Mouse (Mus musculus): ENCODE measurements around the gene Ghrl. TPM values are rescaled to one million over a fixed set of nuclear protein-coding genes. Genes with fewer than 3 reads are reported as not detected.
"Not testable (repeated sequence)": the region's sequence is repeated elsewhere in the genome, so short reads cannot be mapped to it uniquely, and the experiment has no call there.

Ghrl gene
- total RNA-seq, 4 experiments from 2014 or later, result not detected

DNA sequence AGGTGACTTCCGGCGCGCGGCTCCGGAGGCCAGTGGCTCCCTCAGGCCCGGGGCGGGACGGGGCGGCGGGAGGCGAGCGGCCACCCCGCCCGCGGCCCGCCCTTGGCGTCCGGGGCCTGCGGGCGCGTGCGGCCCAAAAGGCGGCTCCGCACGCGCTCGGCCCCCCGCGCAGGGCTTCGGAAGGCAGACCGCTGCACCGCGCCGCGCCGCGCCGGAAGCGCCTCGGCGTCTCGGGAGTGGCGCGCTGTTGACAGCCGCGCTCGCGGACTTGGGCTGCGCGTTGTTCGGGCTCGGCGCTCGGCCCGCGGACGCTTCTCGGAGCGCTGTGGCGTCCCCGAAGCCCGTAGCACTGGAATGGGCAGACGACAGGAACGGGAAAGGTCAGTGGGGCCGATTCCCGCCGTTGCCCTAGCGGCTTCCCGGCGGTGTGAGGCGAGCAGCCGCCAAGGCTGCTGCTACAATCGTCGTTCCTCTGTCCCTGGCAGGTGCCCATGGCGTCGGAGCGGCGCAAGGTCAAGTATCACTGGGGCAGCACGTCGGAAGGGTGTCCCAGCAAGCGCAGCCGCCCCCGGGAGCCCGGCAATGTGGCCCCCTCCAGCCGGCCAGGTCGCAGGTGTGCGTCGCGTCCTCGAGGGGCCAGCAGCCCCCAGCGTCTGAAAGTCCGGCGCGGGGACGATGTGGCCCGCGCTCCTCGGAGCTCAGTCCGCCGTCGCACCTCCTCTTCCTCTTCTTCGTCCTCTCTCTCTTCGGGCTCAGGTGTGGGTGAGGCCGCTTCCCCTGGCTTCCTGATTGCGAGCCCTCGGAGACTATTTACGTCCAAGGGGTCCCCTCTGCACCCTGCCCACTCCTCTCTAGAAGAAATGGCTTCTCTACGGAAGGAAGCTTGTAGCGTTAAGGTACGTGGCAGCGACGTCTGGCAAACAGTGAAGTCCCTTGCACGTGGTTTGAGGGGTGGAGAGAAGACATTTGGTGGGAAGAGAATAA, 22.2 kb downstream of the Ghrl start:
- DNase-seq (ENCODE audit: low spot score in 2 of 2), result no peak

GRCm38 (mm10) chr6:113696582-113697221, 23.0 kb downstream of the Ghrl start, which contains the start of gene Tatdn2:
Gene Tatdn2, plus strand, starts transcription at chr6:113697050.
- DNase-seq (ENCODE audit: low spot score in 2 of 2), result peak; percentile 86 to 97

DNA sequence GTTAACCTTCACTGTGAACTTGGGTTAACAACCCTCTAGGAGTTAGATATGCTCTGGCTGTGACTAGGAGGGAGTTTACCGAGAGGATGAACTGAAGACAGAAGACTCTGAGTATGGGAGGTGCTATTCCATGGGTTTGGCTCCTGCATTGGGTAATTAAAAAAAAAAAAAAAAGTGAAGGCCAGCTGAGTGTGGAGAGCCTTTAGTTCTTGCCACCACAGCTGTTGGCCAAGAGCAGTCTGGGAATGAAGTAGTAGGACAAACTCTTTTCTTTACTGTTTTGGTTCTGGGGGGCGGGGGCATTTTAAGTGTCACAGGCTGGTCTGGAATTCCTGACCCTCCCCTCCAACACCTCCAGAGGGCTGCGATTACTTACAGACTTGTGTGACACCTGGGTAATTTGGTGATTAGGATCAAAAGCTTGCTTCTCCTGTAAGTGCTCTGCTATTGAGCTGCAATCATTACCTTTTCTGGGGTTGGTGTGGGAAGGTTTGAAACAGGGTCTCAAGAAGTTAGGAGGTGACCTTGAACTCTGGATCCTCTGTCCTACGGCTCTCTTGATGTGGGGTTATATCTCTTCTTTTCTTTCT, 23.8 kb downstream of the Ghrl start:
- no peak for DNase-seq (ENCODE audit: low spot score in 2 of 2)

GRCm38 (mm10) chr6:113695203-113695602, 24.5 kb downstream of the Ghrl start:
- DNase-seq (ENCODE audit: low spot score in 2 of 2), result no peak

GRCm38 (mm10) chr6:113693377-113693776, 26.3 kb downstream of the Ghrl start:
- no peak for DNase-seq (ENCODE audit: low spot score in 2 of 2)

GRCm38 (mm10) chr6:113692661-113693133, 27.0 kb downstream of the Ghrl start:
- no peak for DNase-seq (ENCODE audit: low spot score in 2 of 2)

- no peak for DNase-seq (ENCODE audit: low spot score in 2 of 2)
Observed at GRCm38 (mm10) chr6:113691084-113691462, 28.6 kb downstream of the Ghrl start.

GRCm38 (mm10) chr6:113690400-113691083, 29.1 kb downstream of the Ghrl start:
- no peak for DNase-seq (ENCODE audit: low spot score in 2 of 2)

DNA sequence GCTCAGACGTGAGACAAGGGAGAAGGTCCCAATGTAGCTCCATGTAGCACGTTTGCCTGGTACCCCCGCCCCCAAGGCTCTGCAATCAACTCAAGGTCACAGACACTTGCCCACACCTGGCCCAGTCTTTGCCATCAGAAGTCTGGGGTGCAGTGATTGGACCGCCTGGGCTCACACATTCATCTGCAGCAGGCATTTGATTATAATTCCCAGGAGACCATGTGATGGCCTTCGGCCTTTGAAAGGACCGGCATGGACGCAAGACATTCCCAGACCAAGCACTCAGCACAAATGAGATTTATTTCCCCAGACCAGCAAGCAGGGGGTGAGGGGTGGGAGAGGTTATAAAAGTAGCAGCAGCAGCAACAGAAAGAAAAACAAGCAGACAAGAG, 29.7 kb downstream of the Ghrl start:
- no peak for DNase-seq (ENCODE audit: low spot score in 2 of 2)

DNA sequence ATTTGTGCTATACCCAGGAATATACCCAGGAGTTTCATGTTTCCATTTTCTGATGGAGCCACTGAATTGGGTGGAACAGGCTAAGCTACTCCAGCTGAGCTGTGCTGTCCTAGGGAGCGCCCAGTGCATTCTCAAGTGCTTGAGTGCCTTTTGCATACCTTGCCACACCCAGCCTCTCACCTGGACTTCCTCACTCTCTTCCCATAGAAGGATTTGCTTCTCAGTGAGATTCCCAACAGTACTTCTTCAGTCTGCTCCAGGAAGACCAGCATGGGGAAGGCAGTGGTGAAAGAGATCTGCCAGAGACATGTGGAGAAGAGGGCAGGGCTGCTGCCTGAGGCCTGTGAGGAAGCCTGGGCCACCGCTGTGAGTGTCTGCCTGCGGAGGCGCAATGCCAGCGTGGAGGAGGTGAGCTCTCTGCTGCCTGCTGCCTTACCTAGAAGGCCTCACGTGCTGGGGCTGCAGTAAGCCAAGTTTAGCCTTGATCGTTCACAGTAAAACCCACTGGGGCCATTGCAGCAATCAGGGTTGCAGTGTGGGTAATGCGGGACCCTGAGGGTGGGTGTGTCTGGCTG, 33.0 kb downstream of the Ghrl start:
- no peak for DNase-seq (ENCODE audit: low spot score in 2 of 2)

DNA sequence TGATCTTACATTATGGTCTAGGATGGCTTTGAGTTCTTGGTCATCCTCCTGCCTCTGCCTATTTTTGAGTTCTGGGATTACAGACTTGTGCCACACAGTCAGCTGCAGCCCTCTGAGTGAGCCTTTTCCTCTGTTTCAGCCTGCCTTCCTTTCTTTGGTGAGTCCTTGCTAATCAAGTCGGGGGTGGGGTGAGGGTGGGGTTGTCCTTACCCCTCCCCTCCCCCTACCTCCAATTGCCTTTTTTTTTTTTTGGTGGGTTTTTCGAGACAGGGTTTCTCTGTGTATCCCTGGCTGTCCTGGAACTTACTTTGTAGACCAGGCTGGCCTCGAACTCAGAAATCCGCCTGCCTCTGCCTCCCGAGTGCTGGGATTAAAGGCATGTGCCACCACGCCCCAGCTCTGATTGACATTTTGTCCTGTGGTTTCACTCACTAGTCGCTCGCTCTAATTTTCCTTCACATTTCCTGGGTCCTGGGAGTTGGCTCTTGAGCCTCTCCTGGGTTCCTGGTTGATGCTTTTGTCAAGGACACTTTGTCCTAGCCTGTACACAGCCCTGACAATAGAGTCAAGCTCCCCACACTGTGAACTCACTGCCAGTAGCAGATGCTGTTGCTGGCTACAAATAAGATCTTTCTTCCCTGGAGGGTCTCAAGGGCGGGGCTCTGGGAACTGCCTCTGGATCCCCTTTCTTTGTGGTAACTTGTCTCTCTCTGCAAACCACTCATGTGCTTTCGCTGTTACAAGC, 36.4 kb downstream of the Ghrl start:
- no peak for DNase-seq (ENCODE audit: low spot score in 2 of 2)

DNA sequence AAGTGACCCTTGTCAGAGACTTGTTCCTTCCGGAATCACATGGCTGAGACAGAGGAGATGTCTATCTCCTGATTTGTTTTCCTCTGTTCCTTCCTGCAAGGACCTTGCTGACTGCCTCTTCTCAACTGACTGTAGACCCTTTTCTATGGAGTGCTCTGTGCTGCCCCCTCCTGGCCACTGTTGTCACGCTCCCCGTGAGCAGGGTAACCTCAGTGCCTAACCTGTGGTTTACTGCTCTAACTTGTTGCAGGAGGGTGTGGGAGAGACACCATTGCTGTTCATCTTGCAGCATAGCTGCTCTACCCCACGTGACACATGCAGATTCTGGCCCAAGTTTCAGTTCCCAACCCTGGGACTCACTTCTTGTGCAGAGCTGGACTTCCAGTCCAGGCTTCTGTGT, 38.4 kb downstream of the Ghrl start:
- peak; percentile 47 to 72 for DNase-seq (ENCODE audit: low spot score in 2 of 2)

- DNase-seq (ENCODE audit: low spot score in 2 of 2), result no peak
Observed at GRCm38 (mm10) chr6:113679993-113680566, 39.6 kb downstream of the Ghrl start.

GRCm38 (mm10) chr6:113678246-113679012, 41.3 kb downstream of the Ghrl start:
- DNase-seq (ENCODE audit: low spot score in 2 of 2), result no peak

DNA sequence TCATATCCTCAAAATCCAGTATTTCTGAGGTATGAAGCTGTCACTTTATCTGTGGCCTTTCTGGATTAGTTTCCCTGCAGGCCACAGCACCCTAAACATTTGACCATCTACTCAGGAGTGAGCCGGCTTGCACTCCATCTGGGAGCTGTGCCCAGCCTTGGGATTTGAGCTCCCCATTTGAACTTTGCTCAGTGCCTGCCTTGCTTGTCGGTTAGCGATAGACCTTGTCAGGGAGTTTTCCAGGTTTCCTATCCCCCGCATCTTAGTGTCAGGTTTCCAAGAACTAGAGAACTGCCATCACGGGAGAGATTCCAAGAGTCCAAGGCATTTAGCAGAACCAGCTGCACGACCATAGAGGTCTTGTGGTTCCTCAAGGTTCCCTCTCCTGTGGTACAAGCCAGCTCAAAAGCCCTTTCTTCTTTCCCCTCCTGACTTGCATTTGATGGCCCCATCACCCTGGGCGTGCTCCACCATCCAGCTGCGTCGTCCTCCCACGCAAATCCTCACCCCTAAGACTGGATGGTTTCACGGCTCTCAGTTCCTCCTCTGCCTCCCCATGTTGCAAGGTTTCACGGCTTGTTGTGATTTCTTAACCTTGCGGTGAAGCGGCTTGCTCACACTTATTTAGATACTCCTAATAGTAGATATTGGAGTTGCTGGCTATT, 42.5 kb downstream of the Ghrl start:
- no peak for DNase-seq (ENCODE audit: low spot score in 2 of 2)

DNA sequence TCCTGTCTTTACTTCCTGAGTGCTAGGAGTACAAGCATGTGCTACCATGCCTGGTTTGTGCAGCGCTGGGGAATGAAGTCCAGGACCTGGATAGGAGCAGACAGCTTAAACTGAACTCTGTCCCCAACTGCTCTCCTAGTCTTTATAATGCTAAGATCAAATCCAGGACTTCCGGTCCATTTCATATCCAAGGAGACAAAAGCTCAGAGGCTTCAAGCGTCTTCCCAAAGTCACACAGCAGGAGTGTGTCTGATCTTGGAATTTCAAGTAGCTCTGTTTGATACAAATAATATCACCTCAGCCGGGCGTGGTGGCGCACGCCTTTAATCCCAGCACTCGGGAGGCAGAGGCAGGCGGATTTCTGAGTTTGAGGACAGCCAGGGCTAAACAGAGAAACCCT, 43.7 kb downstream of the Ghrl start:
- DNase-seq (ENCODE audit: low spot score in 2 of 2), result no peak

DNA sequence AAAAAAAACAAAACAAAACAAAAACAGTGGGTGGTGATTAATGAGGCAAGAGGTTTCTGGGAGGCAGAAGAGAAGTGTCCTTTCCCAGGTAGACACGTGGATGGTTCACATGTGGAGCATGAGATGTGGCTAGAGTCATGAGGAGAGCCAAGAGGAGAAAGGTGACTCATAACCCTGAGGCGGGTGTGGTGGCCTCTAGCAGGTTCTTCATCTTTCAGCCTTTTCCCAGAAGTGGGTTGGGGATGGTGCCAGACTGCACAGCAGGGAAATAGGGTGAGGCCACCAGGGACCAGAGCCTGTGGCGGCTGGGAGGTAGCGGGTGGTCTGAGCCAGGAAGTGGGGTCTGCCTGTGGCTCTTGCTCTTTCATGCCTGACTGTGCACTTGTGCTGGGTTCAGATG, 44.4 kb downstream of the Ghrl start:
- DNase-seq (ENCODE audit: low spot score in 2 of 2), result no peak

- no peak for DNase-seq (ENCODE audit: low spot score in 2 of 2)
Observed at GRCm38 (mm10) chr6:113672989-113673388, 46.7 kb downstream of the Ghrl start.

DNA sequence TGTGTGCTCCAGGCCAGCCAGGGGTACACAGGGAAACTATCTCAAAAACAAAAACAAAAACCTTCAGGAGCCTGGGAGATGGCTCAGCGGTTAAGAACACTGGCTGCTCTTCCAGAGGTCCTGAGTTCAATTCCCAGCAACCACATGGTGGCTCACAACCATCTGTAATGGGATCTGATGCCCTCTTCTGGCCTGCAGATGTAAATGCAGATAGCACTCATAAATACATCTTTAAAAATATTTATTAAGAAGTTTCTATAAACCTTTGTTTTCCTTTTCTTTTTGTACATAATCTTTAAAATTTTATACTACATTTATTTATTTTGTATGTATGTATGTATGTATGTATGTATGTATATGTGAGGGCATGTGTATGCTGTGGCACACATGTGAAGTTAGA, 47.7 kb downstream of the Ghrl start:
- DNase-seq (ENCODE audit: low spot score in 2 of 2), result not testable (repeated sequence)

Measured in left cerebral cortex, adult 8-10 months (tissue).